Mouse (Mus musculus) spleen, adult 12 weeks (tissue): ENCODE data around the gene Ccm2.

ENCODE experiments used
- DNase-seq: peaks from one replicate; pipeline ENCODE4 v3.0.0; 2022; ENCODE audit warnings: low spot score

Gene Ccm2

GRCm38 (mm10) chr11:6529961-6530360 is 16.7 kb upstream of the Ccm2 start:
- DNase-seq: no peak

GRCm38 (mm10) chr11:6530746-6531145 is 15.9 kb upstream of the Ccm2 start:
- DNase-seq: no peak

- no peak for DNase-seq
Observed at GRCm38 (mm10) chr11:6544683-6545082, 2.0 kb upstream of the Ccm2 start.

- DNase-seq: no peak
Observed at GRCm38 (mm10) chr11:6545186-6545856, 1.4 kb upstream of the Ccm2 start.

GRCm38 (mm10) chr11:6545857-6546192 is 862 bp upstream of the Ccm2 start:
- no peak for DNase-seq

GRCm38 (mm10) chr11:6547037-6547680 is 472 bp downstream of the Ccm2 start:
- peak; percentile 60 for DNase-seq

- no peak for DNase-seq
Observed at GRCm38 (mm10) chr11:6547696-6548325, 1.1 kb downstream of the Ccm2 start.

GRCm38 (mm10) chr11:6549770-6550169 is 3.1 kb downstream of the Ccm2 start:
- no peak for DNase-seq

GRCm38 (mm10) chr11:6550201-6550600 is 3.5 kb downstream of the Ccm2 start:
- DNase-seq: no peak

- DNase-seq: no peak
Observed at GRCm38 (mm10) chr11:6558234-6558633, 11.5 kb downstream of the Ccm2 start.

GRCm38 (mm10) chr11:6559996-6560395 is 13.3 kb downstream of the Ccm2 start:
- no peak for DNase-seq

- no peak for DNase-seq
Observed at GRCm38 (mm10) chr11:6560655-6561360, 14.1 kb downstream of the Ccm2 start.

GRCm38 (mm10) chr11:6561474-6561873 is 14.8 kb downstream of the Ccm2 start:
- no peak for DNase-seq

- DNase-seq: no peak
Observed at GRCm38 (mm10) chr11:6562359-6562758, 15.7 kb downstream of the Ccm2 start.

GRCm38 (mm10) chr11:6563201-6563600 is 16.5 kb downstream of the Ccm2 start:
- no peak for DNase-seq

GRCm38 (mm10) chr11:6566496-6566895 is 19.8 kb downstream of the Ccm2 start:
- DNase-seq: no peak

GRCm38 (mm10) chr11:6567951-6568350 is 21.3 kb downstream of the Ccm2 start:
- no peak for DNase-seq

GRCm38 (mm10) chr11:6568584-6569409 is 22.1 kb downstream of the Ccm2 start:
- DNase-seq: no peak

GRCm38 (mm10) chr11:6569410-6569777 is 22.7 kb downstream of the Ccm2 start:
- no peak for DNase-seq

GRCm38 (mm10) chr11:6576151-6576550 is 29.5 kb downstream of the Ccm2 start:
- DNase-seq: no peak

- DNase-seq: no peak
Observed at GRCm38 (mm10) chr11:6579361-6579760, 32.7 kb downstream of the Ccm2 start.
